In the genomic region with DNA sequence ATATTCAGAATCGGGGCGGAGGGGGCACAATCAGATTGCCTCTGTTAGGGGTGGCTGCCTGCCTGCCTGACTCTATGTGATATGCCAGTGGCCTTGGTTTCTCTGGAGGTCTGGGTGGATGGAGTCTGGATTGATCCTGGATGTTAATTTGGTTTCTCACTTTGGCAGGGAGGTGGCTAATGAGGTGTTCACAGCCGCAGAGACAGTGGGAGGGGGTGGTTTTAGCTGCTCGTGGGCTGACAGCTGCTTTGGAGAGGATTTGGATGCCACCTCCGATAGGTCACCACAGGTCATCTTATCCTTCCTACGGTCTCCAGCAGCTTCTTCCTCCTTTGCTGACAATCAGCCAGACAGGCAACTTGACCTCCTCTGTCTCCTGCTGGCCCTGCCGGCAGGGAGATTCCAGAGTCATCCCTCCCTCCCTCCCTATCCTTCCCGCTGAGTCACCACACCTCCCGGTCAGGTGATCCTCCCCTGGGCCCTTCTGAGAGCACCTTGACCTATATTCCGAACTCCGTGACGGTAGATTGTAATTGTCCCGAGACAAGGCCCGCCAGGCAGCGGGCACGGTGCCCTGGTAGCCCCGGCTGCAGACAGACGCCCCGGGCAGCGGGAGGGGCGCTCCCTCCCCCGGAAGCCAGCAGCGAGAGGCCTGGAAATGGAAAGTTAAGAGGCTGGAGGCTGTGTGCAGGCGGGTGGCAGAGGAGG, we compare ENCODE assay signal across 8 mouse cellular contexts. TPM values are rescaled to one million over a fixed set of nuclear protein-coding genes. Genes with fewer than 3 reads are reported as not detected.
DNase-seq lines count a peak whose midpoint lies in the region; ATAC-seq and TF ChIP-seq lines count a peak whose summit lies in the region.

No protein-coding gene starts in this region.

- peak; percentile 75 for ATAC-seq in lung, embryonic 14.5 days (ENCODE audit: insufficient read depth)

- TF ChIP-seq CTCF in E14TG2a.4 (conservative IDR thresholded peaks at IDR 0.05; ENCODE audit: low read length): no peak
- TF ChIP-seq CTCF in layer of hippocampus, adult 2 months (conservative IDR thresholded peaks at IDR 0.05): no peak
- TF ChIP-seq CTCF in lung, embryonic 14.5 days (IDR thresholded peaks at IDR 0.05; ENCODE audit: low read depth): no peak

- H3K9me3 ChIP-seq in E14TG2a.4 (ENCODE audit: low read length): no peaks in the 10 kb centered on the region
- no peaks in the 10 kb centered on the region for H3K9me3 ChIP-seq in lung, embryonic 14.5 days (ENCODE audit: low read depth, low read length)

- DNase-seq in cerebellum, adult 11-12 months: peak; percentile 82
- peak; percentile 27 for DNase-seq in forelimb bud, embryonic 11.5 days (ENCODE audit: low read depth, low spot score)
- peak; percentile 80 for DNase-seq in heart, postnatal 4 days
- peak; percentile 36 to 82 for DNase-seq in layer of hippocampus, adult 2 months (ENCODE audit: low spot score in 2 of 2)
- peak; percentile 74 for DNase-seq in lung, embryonic 14.5 days
- DNase-seq in ovary, adult 18-20 months (ENCODE audit: low spot score): peak; percentile 82
- peak; percentile 66 to 69 for DNase-seq in thymus, adult 18-20 months

- peak overlapping the region; percentile 78 for H3K4me3 ChIP-seq in E14TG2a.4 (replicated peaks; ENCODE audit: low read length)
- peak overlapping the region; percentile 73 for H3K4me3 ChIP-seq in layer of hippocampus, adult 2 months
- peak overlapping the region; percentile 42 for H3K4me3 ChIP-seq in lung, embryonic 14.5 days (ENCODE audit: low read depth, low read length)

- peak overlapping the region; percentile 58 for H3K9ac ChIP-seq in lung, embryonic 14.5 days

- peak overlapping the region; percentile 83 for H3K4me2 ChIP-seq in lung, embryonic 14.5 days

- 3% methylated on average over 24 of the region's 24 CpGs for WGBS in lung, embryonic 14.5 days

- peak overlapping the region; percentile 94 for H3K27ac ChIP-seq in layer of hippocampus, adult 2 months
- peak overlapping the region; percentile 76 for H3K27ac ChIP-seq in lung, embryonic 14.5 days (ENCODE audit: low read depth)

- 0 out of 2 replicates have a peak, but pooled peaks cover 3% of the 10 kb centered on the region for H3K27me3 ChIP-seq in E14TG2a.4 (ENCODE audit: insufficient read depth, low read length)
- no peaks in the 10 kb centered on the region for H3K27me3 ChIP-seq in lung, embryonic 14.5 days (ENCODE audit: insufficient read depth, low read length)

- H3K36me3 ChIP-seq in E14TG2a.4 (ENCODE audit: insufficient read depth, low read length): peaks cover 9% of the 10 kb centered on the region
- no peaks in the 10 kb centered on the region for H3K36me3 ChIP-seq in lung, embryonic 14.5 days (ENCODE audit: insufficient read depth)

- peaks cover 78% of the 10 kb centered on the region for H3K4me1 ChIP-seq in E14TG2a.4 (replicated peaks; ENCODE audit: low read depth, low read length)
- peaks cover 10% of the 10 kb centered on the region; the same call in 1 of the 2 replicates for H3K4me1 ChIP-seq in lung, embryonic 14.5 days (ENCODE audit: insufficient read depth)

RNA-seq across cellular contexts. Expression of a gene that starts 48.7 kb away (rescaled TPM):
- total RNA-seq in heart, postnatal 4 days (2021): 10 to 100 TPM; 40.7 to 43.4 TPM
- 100 to 1,000 TPM; 254 to 256 TPM for total RNA-seq in layer of hippocampus, adult 2 months (2021)
- polyA plus RNA-seq in lung, embryonic 14.5 days (2014; fragmentation: Nextera tagmentation; extraction: Ambion mirVana): 72.5 and 75.0 TPM in 2 replicates

RNA-seq across cellular contexts. Expression of a gene that starts 59.7 kb away (rescaled TPM):
- not detected for total RNA-seq in heart, postnatal 4 days (2021)
- 1 to 10 TPM; 1.7 to 2.4 TPM for total RNA-seq in layer of hippocampus, adult 2 months (2021)
- polyA plus RNA-seq in lung, embryonic 14.5 days (2014; fragmentation: Nextera tagmentation; extraction: Ambion mirVana): not detected in 2 replicates

Comparison
In these comparisons a context has a peak if more than half of its experiments do, and no peak if none do; other contexts are left out.
1. Peak in every context shown above with its lines: DNase-seq, ATAC-seq, H3K4me3 ChIP-seq and H3K27ac ChIP-seq.
2. DNase-seq: peak in every context shown above with its lines; median percentile 82 in cerebellum, adult 11-12 months; 82 in ovary, adult 18-20 months; 80 in heart, postnatal 4 days; 74 in lung, embryonic 14.5 days; 68 in thymus, adult 18-20 months; 59 in layer of hippocampus, adult 2 months; 27 in forelimb bud, embryonic 11.5 days.
3. RNA of a gene that starts 48.7 kb away (total RNA-seq): 254 to 256 TPM in layer of hippocampus, adult 2 months; 40.7 to 43.4 TPM in heart, postnatal 4 days; every median in the first group is over 4 times any median in the second.